Mouse (Mus musculus) embryonic facial prominence, embryonic 13.5 days (tissue): ENCODE measurements around the gene Ccnd3. TPM values are rescaled to one million over a fixed set of nuclear protein-coding genes. Genes with fewer than 3 reads are reported as not detected.
"Not testable (repeated sequence)": the region's sequence is repeated elsewhere in the genome, so short reads cannot be mapped to it uniquely, and the experiment has no call there.

Experiments
- ATAC-seq: fragments of 200-750 bp; cut with Nextera tagmentation; 2 replicates; pipeline ENCODE4 v1.8.0; 2017; ENCODE audit warnings: low read depth; ENCODE audit not compliant: insufficient number of reproducible peaks, insufficient read depth, low FRiP score, low TSS enrichment
- H3K27ac ChIP-seq: fragments of 300-500 bp; sonication (generic); 2 replicates; pipeline ENCODE4 v1.5.1; 2015; ENCODE audit warnings: moderate library complexity, mild to moderate bottlenecking, inconsistent platforms
- H3K27me3 ChIP-seq: fragments of 300-500 bp; sonication (generic); 2 replicates; pipeline ENCODE4 v1.6.1; 2015; ENCODE audit warnings: mild to moderate bottlenecking, inconsistent platforms
- H3K36me3 ChIP-seq: fragments of 300-500 bp; sonication (generic); 2 replicates; pipeline ENCODE4 v1.6.1; 2015; ENCODE audit warnings: mild to moderate bottlenecking, inconsistent platforms
- H3K4me1 ChIP-seq: fragments of 300-500 bp; sonication (generic); 2 replicates; pipeline ENCODE4 v1.6.1; 2015; ENCODE audit warnings: inconsistent platforms
- H3K4me2 ChIP-seq: fragments of 300-500 bp; sonication (generic); 2 replicates; pipeline ENCODE4 v1.6.1; 2015; ENCODE audit warnings: moderate library complexity, mild to moderate bottlenecking, inconsistent platforms
- H3K4me3 ChIP-seq: fragments of 300-500 bp; sonication (generic); 2 replicates; pipeline ENCODE4 v1.5.1; 2015; ENCODE audit warnings: mild to moderate bottlenecking, inconsistent platforms
- H3K9ac ChIP-seq: fragments of 300-500 bp; sonication (generic); 2 replicates; pipeline ENCODE4 v1.6.1; 2015; ENCODE audit warnings: mild to moderate bottlenecking, inconsistent platforms
- H3K9me3 ChIP-seq: fragments of 300-500 bp; sonication (generic); 2 replicates; pipeline ENCODE4 v1.6.1; 2016; ENCODE audit warnings: inconsistent platforms
- WGBS: fragments of 180-500 bp; shearing (Covaris S2); methylation state at CpG from one replicate; pipeline ENCODE4 v1.1.7; 2015; ENCODE audit warnings: mixed read lengths; 5-methylcytosine and 5-hydroxymethylcytosine counted together
- polyA plus RNA-seq: library from polyadenylated mRNA; unstranded; fragments of >200 nt; fragmentation: Nextera tagmentation; extraction: Ambion mirVana; gene quantifications from 2 replicates; pipeline ENCODE4 v1.2.1, GENCODE M21; 2015

Gene Ccnd3
- polyA plus RNA-seq, 1 experiment from 2014 or later, result 377 TPM

- ATAC-seq, result no peak
- H3K9ac ChIP-seq, result no peak overlapping the region
- no peak overlapping the region for H3K4me2 ChIP-seq
- no peak overlapping the region for H3K27ac ChIP-seq
- H3K36me3 ChIP-seq, result no peaks in the 10 kb centered on the region
- H3K9me3 ChIP-seq, result no peaks in the 10 kb centered on the region
- no peak overlapping the region for H3K4me3 ChIP-seq
- H3K27me3 ChIP-seq, result no peaks in the 10 kb centered on the region
- H3K4me1 ChIP-seq, result peaks cover 27% of the 10 kb centered on the region
- WGBS, result 35% methylated on average over 2 of the region's 2 CpGs
These were observed 22.4 kb upstream of the Ccnd3 start for GRCm38 (mm10) chr17:47482401-47482800.

DNA sequence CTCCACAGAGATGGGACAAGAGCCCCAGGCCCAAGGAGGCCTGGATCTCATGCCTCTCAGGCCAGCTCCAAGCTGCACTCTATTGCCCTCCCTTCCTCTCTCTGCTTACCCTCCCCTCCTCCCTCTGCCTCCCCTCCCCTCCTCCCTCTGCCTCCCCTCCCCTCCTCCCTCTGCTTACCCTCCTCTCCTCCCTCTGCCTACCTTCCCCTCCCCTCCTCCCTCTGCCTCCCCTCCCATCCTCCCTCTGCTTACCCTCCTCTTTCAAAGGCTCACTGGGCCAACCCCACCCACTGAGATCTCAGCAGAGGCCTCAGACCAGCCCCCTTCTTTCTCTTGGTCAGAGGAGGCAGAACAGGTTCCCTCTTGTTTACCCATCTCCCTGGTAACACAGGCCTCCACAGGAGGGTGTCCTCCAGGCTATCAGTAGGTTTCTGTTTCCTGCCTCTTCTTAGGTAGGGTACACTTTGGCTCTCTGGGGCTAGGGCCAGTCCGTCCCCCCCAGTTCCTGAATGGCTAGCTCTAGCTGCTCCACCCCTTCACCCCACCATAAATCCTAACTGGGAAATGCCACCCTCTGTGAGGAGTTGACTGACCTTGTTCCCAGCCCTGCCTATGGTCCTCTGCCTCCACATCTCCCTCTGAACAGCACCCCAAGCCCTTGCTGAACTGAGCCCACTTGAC is 20.5 kb upstream of the Ccnd3 start:
- peak overlapping the region; percentile 58 for H3K27ac ChIP-seq
- no peaks in the 10 kb centered on the region for H3K27me3 ChIP-seq
- H3K9me3 ChIP-seq, result no peaks in the 10 kb centered on the region
- 18% methylated on average over 1 of the region's 1 CpGs for WGBS
- peaks cover 12% of the 10 kb centered on the region for H3K36me3 ChIP-seq
- no peak overlapping the region for H3K9ac ChIP-seq
- ATAC-seq, result peak; percentile 59; the same call in 1 of the 2 replicates
- H3K4me3 ChIP-seq, result no peak overlapping the region
- H3K4me2 ChIP-seq, result no peak overlapping the region
- peaks cover 29% of the 10 kb centered on the region for H3K4me1 ChIP-seq

- no peaks in the 10 kb centered on the region for H3K9me3 ChIP-seq
- H3K27me3 ChIP-seq, result no peaks in the 10 kb centered on the region
- H3K36me3 ChIP-seq, result peaks cover 18% of the 10 kb centered on the region
- H3K4me1 ChIP-seq, result peaks cover 29% of the 10 kb centered on the region
- no peak overlapping the region for H3K4me2 ChIP-seq
- 5% methylated on average over 3 of the region's 3 CpGs for WGBS
- peak overlapping the region; percentile 58 for H3K27ac ChIP-seq
- no peak overlapping the region for H3K9ac ChIP-seq
- no peak overlapping the region for H3K4me3 ChIP-seq
- no peak for ATAC-seq
These were observed 19.9 kb upstream of the Ccnd3 start for GRCm38 (mm10) chr17:47484993-47485392.

DNA sequence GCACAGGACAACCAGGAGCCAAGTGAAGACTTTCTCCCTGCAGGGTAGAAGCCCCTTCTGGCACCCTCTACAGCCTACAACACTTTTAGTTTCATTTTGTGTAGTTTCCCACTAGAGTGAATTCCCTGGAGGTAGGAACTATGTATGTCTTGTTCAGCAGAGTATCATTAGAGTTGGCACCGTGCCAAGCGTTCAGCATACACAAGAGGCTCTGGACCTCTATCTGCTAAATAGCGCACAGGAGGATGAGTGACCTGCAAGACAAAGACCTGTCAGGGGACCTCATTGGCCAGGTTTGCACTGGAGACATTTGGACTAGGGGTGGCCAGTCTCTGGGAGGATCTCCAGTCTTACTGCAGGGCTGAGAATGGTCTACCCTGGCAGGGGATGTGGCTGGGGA is 19.1 kb upstream of the Ccnd3 start:
- no peaks in the 10 kb centered on the region for H3K27me3 ChIP-seq
- H3K9me3 ChIP-seq, result no peaks in the 10 kb centered on the region
- 78% methylated on average over 3 of the region's 3 CpGs for WGBS
- peaks cover 29% of the 10 kb centered on the region for H3K4me1 ChIP-seq
- H3K27ac ChIP-seq, result peak overlapping the region; percentile 48; the same call in 1 of the 2 replicates
- H3K4me2 ChIP-seq, result no peak overlapping the region
- no peak for ATAC-seq
- no peak overlapping the region for H3K9ac ChIP-seq
- peaks cover 26% of the 10 kb centered on the region for H3K36me3 ChIP-seq
- H3K4me3 ChIP-seq, result no peak overlapping the region

- H3K9ac ChIP-seq, result no peak overlapping the region
- no peaks in the 10 kb centered on the region for H3K27me3 ChIP-seq
- H3K4me2 ChIP-seq, result no peak overlapping the region
- peaks cover 13% of the 10 kb centered on the region for H3K4me1 ChIP-seq
- no peak overlapping the region for H3K4me3 ChIP-seq
- no peaks in the 10 kb centered on the region for H3K9me3 ChIP-seq
- H3K36me3 ChIP-seq, result peaks cover 74% of the 10 kb centered on the region
- no peak overlapping the region for H3K27ac ChIP-seq
- WGBS, result 83% methylated on average over 9 of the region's 9 CpGs
- no peak for ATAC-seq
These were observed 14.1 kb upstream of the Ccnd3 start for GRCm38 (mm10) chr17:47490791-47491190.

DNA sequence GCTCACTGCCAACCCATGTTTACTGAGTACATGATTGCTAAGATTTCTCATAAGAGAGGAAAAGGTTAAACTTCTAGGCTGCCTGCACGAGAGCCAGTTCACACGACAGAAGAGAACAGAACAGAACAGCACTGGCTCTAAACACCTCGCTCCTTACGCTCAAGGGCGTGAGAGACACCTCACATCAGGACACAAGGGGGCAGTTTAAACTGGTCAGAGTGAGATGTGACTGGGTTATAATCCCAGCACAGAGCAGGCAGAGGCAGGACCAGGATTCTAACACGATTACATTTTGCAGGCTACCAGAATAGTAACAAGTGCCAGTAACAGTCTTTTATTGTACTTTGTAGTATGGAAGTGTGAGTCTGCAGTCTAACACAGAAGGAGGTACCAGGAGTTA is 12.1 kb upstream of the Ccnd3 start:
- no peak for ATAC-seq
- 88% methylated on average over 6 of the region's 6 CpGs for WGBS
- H3K9me3 ChIP-seq, result no peaks in the 10 kb centered on the region

GRCm38 (mm10) chr17:47493653-47494052 is 11.2 kb upstream of the Ccnd3 start:
- Histone ChIP-seq H3K36me3 (peaks cover 93% of the 10 kb centered on the region), H3K27me3 (no peaks in the 10 kb centered on the region)
- WGBS, result 87% methylated on average over 6 of the region's 6 CpGs

More for the DNA sequence above, 12.1 kb upstream of the Ccnd3 start:
- no peak overlapping the region for H3K27ac ChIP-seq
- no peak overlapping the region for H3K4me2 ChIP-seq
- H3K9ac ChIP-seq, result no peak overlapping the region
- no peaks in the 10 kb centered on the region for H3K4me1 ChIP-seq
- H3K4me3 ChIP-seq, result no peak overlapping the region
- H3K36me3 ChIP-seq, result peaks cover 91% of the 10 kb centered on the region
- H3K27me3 ChIP-seq, result no peaks in the 10 kb centered on the region

GRCm38 (mm10) chr17:47494132-47494531 is 10.7 kb upstream of the Ccnd3 start:
- no peak overlapping the region for H3K4me3 ChIP-seq
- H3K9ac ChIP-seq, result no peak overlapping the region
- 93% methylated on average over 11 of the region's 11 CpGs for WGBS
- H3K27me3 ChIP-seq, result no peaks in the 10 kb centered on the region
- H3K4me2 ChIP-seq, result no peak overlapping the region
- peaks cover 92% of the 10 kb centered on the region for H3K36me3 ChIP-seq
- H3K9me3 ChIP-seq, result no peaks in the 10 kb centered on the region
- H3K4me1 ChIP-seq, result no peaks in the 10 kb centered on the region
- no peak for ATAC-seq
- no peak overlapping the region for H3K27ac ChIP-seq

More at GRCm38 (mm10) chr17:47493653-47494052, 11.2 kb upstream of the Ccnd3 start:
- H3K9ac ChIP-seq, result no peak overlapping the region
- no peaks in the 10 kb centered on the region for H3K9me3 ChIP-seq
- ATAC-seq, result no peak
- no peak overlapping the region for H3K4me2 ChIP-seq
- no peak overlapping the region for H3K27ac ChIP-seq
- H3K4me3 ChIP-seq, result no peak overlapping the region
- H3K4me1 ChIP-seq, result no peaks in the 10 kb centered on the region

DNA sequence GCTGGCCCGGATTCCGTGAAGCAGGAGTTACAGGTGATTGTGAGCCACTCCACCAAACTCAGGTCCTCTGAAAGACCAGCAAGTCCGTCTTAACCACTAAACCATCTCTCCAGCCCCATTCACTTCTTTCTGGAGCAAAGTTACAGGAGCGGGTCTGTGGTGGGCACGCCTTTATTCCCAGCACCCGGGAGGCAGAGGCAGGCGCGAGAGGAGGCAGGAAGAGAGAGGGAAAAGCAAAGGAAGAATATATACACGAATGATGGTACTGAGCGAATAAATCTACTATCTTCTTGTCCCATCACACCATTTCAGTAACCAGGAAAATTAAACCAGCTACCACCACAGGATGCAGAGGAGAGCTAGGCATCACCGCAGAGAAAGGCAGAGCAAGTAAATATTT is 3.3 kb upstream of the Ccnd3 start:
- peaks cover 37% of the 10 kb centered on the region for H3K36me3 ChIP-seq
- H3K4me3 ChIP-seq, result peak overlapping the region; percentile 67
- H3K4me1 ChIP-seq, result peaks cover 31% of the 10 kb centered on the region
- no peaks in the 10 kb centered on the region for H3K9me3 ChIP-seq
- H3K9ac ChIP-seq, result peak overlapping the region; percentile 83
- ATAC-seq, result no peak
- 9% methylated on average over 11 of the region's 11 CpGs for WGBS
- peak overlapping the region; percentile 84 for H3K27ac ChIP-seq
- H3K27me3 ChIP-seq, result no peaks in the 10 kb centered on the region
- H3K4me2 ChIP-seq, result peak overlapping the region; percentile 92

DNA sequence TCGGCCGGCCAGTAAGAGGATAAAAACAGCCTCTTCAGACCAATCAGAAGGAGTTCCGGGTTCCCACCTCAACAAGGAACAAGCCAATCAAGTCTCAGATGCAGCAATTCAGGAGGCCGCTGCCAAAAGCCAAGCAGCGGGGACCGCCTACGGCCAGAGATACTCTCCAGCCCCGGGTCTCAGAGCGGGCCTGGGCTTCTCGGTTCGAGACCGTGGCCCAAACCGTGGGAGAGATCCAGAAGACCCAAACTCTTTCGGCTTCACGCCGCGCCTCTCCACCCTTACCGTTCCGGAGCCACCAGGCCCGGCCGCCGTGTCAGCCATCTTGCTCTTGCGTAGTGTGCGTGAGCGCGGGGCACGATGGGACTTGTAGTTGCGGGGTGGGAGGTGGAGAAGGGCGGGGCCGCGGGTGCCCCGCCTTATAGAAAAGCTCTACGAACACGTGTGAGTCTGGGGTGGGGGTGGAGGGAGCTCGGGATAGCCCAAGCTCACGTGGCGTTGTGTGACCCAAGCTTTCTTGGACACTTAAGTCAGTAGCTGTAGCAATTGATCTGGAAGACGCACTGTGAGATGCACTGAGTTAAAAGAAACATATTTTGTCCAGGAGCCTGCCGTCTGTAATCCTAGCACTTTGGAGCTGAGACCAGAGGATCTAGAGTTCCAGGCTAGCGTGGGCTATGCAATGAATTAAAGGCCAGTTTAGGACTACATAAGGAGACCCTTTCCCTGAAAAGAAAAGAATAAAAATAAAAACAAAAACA is 2.7 kb upstream of the Ccnd3 start, which contains the start of gene Taf8:
Gene Taf8, minus strand, starts transcription at position 347 of the 761 bp plus-strand sequence.
- 2% methylated on average over 40 of the region's 40 CpGs for WGBS
- no peaks in the 10 kb centered on the region for H3K9me3 ChIP-seq
- ATAC-seq, result peak; percentile 94
- H3K9ac ChIP-seq, result peak within 1 kb of the TSS; percentile 83
- peaks cover 32% of the 10 kb centered on the region for H3K36me3 ChIP-seq
- peak within 1 kb of the TSS; percentile 67 for H3K4me3 ChIP-seq
- H3K27me3 ChIP-seq, result no peaks in the 10 kb centered on the region
- H3K27ac ChIP-seq, result peak within 1 kb of the TSS; percentile 84
- H3K4me1 ChIP-seq, result peaks cover 31% of the 10 kb centered on the region
- H3K4me2 ChIP-seq, result peak within 1 kb of the TSS; percentile 92

GRCm38 (mm10) chr17:47502707-47503045 is 2.2 kb upstream of the Ccnd3 start:
- H3K27me3 ChIP-seq, H3K27ac ChIP-seq, ATAC-seq, H3K9me3 ChIP-seq, H3K9ac ChIP-seq: not testable (repeated sequence)
- Histone ChIP-seq H3K4me3 (peak overlapping the region; percentile 67; the same call in 1 of the 2 replicates), H3K4me1 (peaks cover 36% of the 10 kb centered on the region), H3K36me3 (peaks cover 27% of the 10 kb centered on the region), H3K4me2 (peak overlapping the region; percentile 92)
- WGBS, result 73% methylated on average over 6 of the region's 6 CpGs

GRCm38 (mm10) chr17:47503689-47504088 is 1.2 kb upstream of the Ccnd3 start:
- H3K9ac ChIP-seq, result no peak overlapping the region
- no peaks in the 10 kb centered on the region for H3K9me3 ChIP-seq
- no peak overlapping the region for H3K4me3 ChIP-seq
- peaks cover 43% of the 10 kb centered on the region for H3K4me1 ChIP-seq
- no peaks in the 10 kb centered on the region for H3K27me3 ChIP-seq
- peaks cover 19% of the 10 kb centered on the region for H3K36me3 ChIP-seq
- H3K27ac ChIP-seq, result no peak overlapping the region
- no peak overlapping the region for H3K4me2 ChIP-seq
- ATAC-seq, result no peak
